Mouse (Mus musculus) T-cell, adult 66 days (primary cell): ENCODE results near the gene Thada. TPM values are rescaled to one million over a fixed set of nuclear protein-coding genes. Genes with fewer than 3 reads are reported as not detected.

ENCODE experiments used
- total RNA-seq, 2 experiments: library from RNA; stranded (reverse); gene quantifications; 3 replicates in 1 of 2; 4 replicates in 1 of 2; pipeline ENCODE4 v1.2.4; 2023

Thada gene
- total RNA-seq = 100 to 1,000 TPM; 125 to 139 TPM

GRCm38 (mm10) chr17:84465753-84466608, at the start of gene Thada:
TSS of gene Thada (minus strand) at chr17:84466205.

DNA sequence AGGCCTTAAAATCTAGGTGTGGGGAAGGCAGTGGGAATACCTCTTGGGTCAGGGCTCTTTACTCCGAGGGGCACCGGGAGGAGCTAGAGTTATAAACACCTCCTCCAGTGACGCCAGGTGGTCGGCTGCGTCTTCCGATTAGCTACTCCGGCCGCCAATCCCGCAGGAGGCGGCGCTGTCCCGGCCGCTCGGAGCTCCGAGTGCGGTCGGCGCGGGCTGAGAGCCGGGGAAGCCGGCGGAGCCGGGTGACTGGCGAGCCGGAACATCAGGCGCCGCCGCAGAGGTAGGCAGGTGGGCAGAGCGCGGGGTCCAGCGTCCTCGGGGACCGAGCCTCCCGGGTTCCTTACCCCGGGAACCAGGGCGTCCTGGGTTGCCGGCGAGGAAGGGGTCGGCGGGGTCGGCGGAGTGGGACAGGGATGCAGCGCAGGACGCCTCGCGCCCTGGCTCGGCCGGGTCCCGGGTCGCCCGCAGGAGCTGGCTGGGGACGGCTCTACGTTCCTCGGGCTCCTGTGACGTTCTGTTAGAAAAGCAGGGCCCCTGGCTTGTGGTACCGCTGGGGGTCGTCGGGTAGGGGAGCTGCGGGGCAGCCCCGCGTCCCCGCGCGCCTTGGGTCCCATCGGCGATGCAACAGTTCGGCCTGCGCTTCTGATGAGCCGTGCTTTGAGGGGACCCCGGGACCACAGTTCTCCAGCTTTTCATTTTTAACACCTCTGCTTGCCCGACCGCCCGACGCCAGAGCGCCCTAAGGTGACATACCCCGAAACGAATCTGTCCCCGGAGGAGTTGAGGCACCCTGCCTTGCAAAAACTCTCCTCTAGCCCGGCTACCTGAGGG, 45.9 kb upstream of the Thada start, which contains the start of gene Plekhh2:
TSS of gene Plekhh2 (plus strand) at position 214 of the 834 bp plus-strand sequence.

DNA sequence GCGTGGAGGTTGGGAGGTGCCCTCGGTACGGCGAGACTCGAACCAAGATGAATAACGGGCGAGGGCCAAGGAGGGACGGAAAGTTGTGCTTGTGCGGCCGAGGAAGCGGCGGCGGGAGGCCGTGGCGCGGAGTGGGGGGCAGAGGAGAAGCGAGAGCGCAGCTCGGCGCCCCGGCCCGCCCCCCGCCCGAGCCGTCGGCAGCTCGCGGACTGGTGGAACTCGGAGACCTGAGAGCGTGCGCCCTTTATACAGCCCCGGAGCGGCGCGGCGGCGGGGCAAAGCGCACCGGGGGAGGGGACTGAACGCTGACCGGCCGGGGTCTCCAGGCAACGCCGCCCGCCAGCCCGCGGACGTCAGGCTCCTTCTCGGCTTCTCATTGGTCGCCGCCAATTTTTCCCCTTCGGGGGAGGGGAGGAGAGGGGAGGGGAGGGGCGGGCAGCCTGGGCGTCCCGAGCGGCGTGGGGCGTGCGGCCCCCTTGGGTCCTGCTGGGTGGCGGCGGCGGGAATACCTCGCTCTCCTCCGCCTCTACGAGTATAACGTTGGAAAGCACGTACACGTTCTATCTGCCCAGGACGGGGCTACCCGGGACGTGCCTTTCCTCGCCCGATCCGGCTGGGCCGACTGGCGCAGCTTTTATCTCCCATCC, 278.2 kb downstream of the Thada start, which contains the start of gene Zfp36l2:
TSS of gene Zfp36l2 (minus strand) at position 221 of the 647 bp plus-strand sequence.

Other genes starting within 250 kb of the Thada start
- not detected for gene Plekhh2, start 45.7 kb upstream of the Thada start, total RNA-seq
- gene Dync2li1, start 160.3 kb upstream of the Thada start, total RNA-seq = under 1 TPM; 0.55 to 0.86 TPM
- not detected for gene Abcg8, start 210.1 kb upstream of the Thada start, total RNA-seq
- gene Abcg5, start 216.8 kb upstream of the Thada start, total RNA-seq = not detected